8 mouse cellular contexts compared by ENCODE assay signal in the genomic region with DNA sequence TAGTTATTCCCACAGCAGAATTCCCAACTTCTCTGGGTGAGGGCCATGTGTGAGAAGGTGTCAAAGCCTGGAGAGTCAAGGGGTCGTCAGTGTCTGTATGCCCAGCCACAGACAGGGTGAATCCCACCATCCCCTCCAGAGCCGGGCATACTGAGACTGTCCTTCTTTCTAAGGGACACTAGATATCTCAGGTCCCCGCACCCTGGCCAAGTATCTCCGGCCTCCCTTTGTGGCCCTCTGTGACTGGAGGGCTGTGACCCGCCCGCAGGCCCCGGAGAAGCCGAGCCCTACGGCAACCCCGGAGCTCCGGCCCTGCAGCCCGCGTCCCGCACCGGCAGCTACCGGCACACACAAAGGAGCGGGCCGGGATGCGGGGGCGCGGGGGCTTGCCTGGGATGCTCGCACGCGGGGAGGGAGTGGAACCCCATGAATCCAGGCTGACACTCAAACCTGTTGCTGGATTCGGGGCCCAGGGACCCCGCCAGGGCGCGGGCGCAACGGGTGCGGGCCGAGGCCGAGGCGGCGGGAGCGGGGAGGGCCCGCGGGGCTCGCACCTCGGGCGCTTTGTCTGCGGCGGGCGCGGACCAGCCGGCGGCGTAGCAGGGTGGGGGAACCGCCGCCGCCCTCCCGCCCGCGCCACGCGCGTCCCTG. TPM values are rescaled to one million over a fixed set of nuclear protein-coding genes. Genes with fewer than 3 reads are reported as not detected.
A peak's percentile ranks its signal among the peaks of the same experiment; 100 is the strongest.
DNase-seq lines count a peak whose midpoint lies in the region; ATAC-seq and TF ChIP-seq lines count a peak whose summit lies in the region.

No protein-coding gene starts in this region.

- no peak for TF ChIP-seq CTCF in bone marrow, adult 2 months (IDR thresholded peaks at IDR 0.05; ENCODE audit: control insufficient read depth, insufficient read depth, low read length)

- peaks cover 9% of the 10 kb centered on the region for H3K4me1 ChIP-seq in megakaryocyte, embryonic 14.5 days
- no peaks in the 10 kb centered on the region; the same call in 1 of the 2 replicates for H3K4me1 ChIP-seq in bone marrow, adult 2 months (ENCODE audit: control insufficient read depth, insufficient read depth, low read length)
- no peaks in the 10 kb centered on the region for H3K4me1 ChIP-seq in embryonic facial prominence, embryonic 11.5 days (ENCODE audit: control insufficient read depth, insufficient read depth, low read length)
- H3K4me1 ChIP-seq in hindbrain, embryonic 14.5 days (replicated peaks; ENCODE audit: control insufficient read depth, insufficient read depth, low read length): peaks cover 20% of the 10 kb centered on the region

- peak; percentile 24 for DNase-seq in embryonic facial prominence, embryonic 11.5 days (ENCODE audit: low spot score)
- DNase-seq in hindbrain, embryonic 14.5 days (ENCODE audit: low spot score): peak; percentile 35
- DNase-seq in lung, postnatal 10 days: peak; percentile 32
- peak; percentile 59 for DNase-seq in right cerebral cortex, postnatal 14 days
- DNase-seq in natural killer cell, adult 2 months (ENCODE audit: low spot score in 2 of 2): no peak

- H3K9ac ChIP-seq in embryonic facial prominence, embryonic 11.5 days (replicated peaks; ENCODE audit: low read length): peak overlapping the region; percentile 93
- H3K9ac ChIP-seq in hindbrain, embryonic 14.5 days: peak overlapping the region; percentile 100

- ATAC-seq in megakaryocyte, adult 5-6 weeks (ENCODE audit: poor library complexity, severe bottlenecking): no peak; the same call in 1 of the 2 replicates
- peak; percentile 56 for ATAC-seq in embryonic facial prominence, embryonic 11.5 days (replicated peaks; ENCODE audit: insufficient number of reproducible peaks, low FRiP score, low TSS enrichment, low read depth)
- peak; percentile 72 for ATAC-seq in hindbrain, embryonic 14.5 days (ENCODE audit: low FRiP score)

- peaks cover 26% of the 10 kb centered on the region for H3K27me3 ChIP-seq in megakaryocyte, embryonic 14.5 days (replicated peaks)
- no peaks in the 10 kb centered on the region for H3K27me3 ChIP-seq in embryonic facial prominence, embryonic 11.5 days (ENCODE audit: control insufficient read depth, insufficient read depth, low read length)
- H3K27me3 ChIP-seq in hindbrain, embryonic 14.5 days (ENCODE audit: control insufficient read depth, insufficient read depth, low read length): no peaks in the 10 kb centered on the region

- no peaks in the 10 kb centered on the region for H3K36me3 ChIP-seq in megakaryocyte, embryonic 14.5 days (replicated peaks; ENCODE audit: low read length)
- no peaks in the 10 kb centered on the region for H3K36me3 ChIP-seq in embryonic facial prominence, embryonic 11.5 days (replicated peaks; ENCODE audit: control insufficient read depth, insufficient read depth, low read depth, low read length)
- H3K36me3 ChIP-seq in hindbrain, embryonic 14.5 days (replicated peaks; ENCODE audit: control insufficient read depth, insufficient read depth): no peaks in the 10 kb centered on the region

- H3K9me3 ChIP-seq in megakaryocyte, embryonic 14.5 days: no peaks in the 10 kb centered on the region
- no peaks in the 10 kb centered on the region for H3K9me3 ChIP-seq in embryonic facial prominence, embryonic 11.5 days (replicated peaks; ENCODE audit: control insufficient read depth, low read length)
- no peaks in the 10 kb centered on the region for H3K9me3 ChIP-seq in hindbrain, embryonic 14.5 days (ENCODE audit: control insufficient read depth, low read length)

- H3K27ac ChIP-seq in bone marrow, adult 2 months (ENCODE audit: control insufficient read depth, insufficient read depth, low read depth, low read length, poor library complexity): no peak overlapping the region; the same call in 1 of the 2 replicates
- H3K27ac ChIP-seq in embryonic facial prominence, embryonic 11.5 days (replicated peaks; ENCODE audit: low read depth, low read length): peak overlapping the region; percentile 42
- peak overlapping the region; percentile 93 for H3K27ac ChIP-seq in hindbrain, embryonic 14.5 days

- no peak for TF ChIP-seq POLR2A in bone marrow, adult 2 months (IDR thresholded peaks at IDR 0.05; ENCODE audit: borderline replicate concordance, control insufficient read depth, low read depth, low read length)

- peak overlapping the region; percentile 60 for H3K4me2 ChIP-seq in embryonic facial prominence, embryonic 11.5 days (ENCODE audit: low read depth, low read length)
- peak overlapping the region; percentile 76 for H3K4me2 ChIP-seq in hindbrain, embryonic 14.5 days (replicated peaks)

- WGBS in bone marrow, adult 2 months: 9% methylated on average over 57 of the region's 57 CpGs
- WGBS in embryonic facial prominence, embryonic 11.5 days: 1% methylated on average over 36 of the region's 57 CpGs
- WGBS in hindbrain, embryonic 14.5 days: under 1% methylated on average over 41 of the region's 57 CpGs

- H3K4me3 ChIP-seq in megakaryocyte, embryonic 14.5 days (replicated peaks): peak overlapping the region; percentile 89
- peak overlapping the region; percentile 22 for H3K4me3 ChIP-seq in bone marrow, adult 2 months (replicated peaks; ENCODE audit: control insufficient read depth, low read depth, low read length)
- peak overlapping the region; percentile 79 for H3K4me3 ChIP-seq in embryonic facial prominence, embryonic 11.5 days (ENCODE audit: low read depth, low read length)
- peak overlapping the region; percentile 96 for H3K4me3 ChIP-seq in hindbrain, embryonic 14.5 days (replicated peaks; ENCODE audit: low read length)

RNA-seq across cellular contexts. Expression of gene Sestd1, which starts 0.4 kb away (rescaled TPM):
- 0.04 TPM in 1 of 2 replicates, not detected in the other for polyA plus RNA-seq in megakaryocyte, embryonic 14.5 days (2012; ENCODE audit: insufficient read depth, low replicate concordance)
- 13.9 and 15.8 TPM in 2 replicates for total RNA-seq in megakaryocyte, adult 5-6 weeks (2015)
- 21.1 and 25.6 TPM in 2 replicates for total RNA-seq in megakaryocyte, adult 5-6 weeks (2017)
- polyA plus RNA-seq in bone marrow, adult 2 months (2011; ENCODE audit: insufficient read depth, insufficient read length, low replicate concordance, missing spikeins): 0.47 and 2.7 TPM in 2 replicates
- 24.3 and 26.7 TPM in 2 replicates for polyA plus RNA-seq in embryonic facial prominence, embryonic 11.5 days (2014; fragmentation: Nextera tagmentation; extraction: Ambion mirVana)
- polyA plus RNA-seq in hindbrain, embryonic 14.5 days (2014; fragmentation: Nextera tagmentation; extraction: Ambion mirVana): 48.8 and 51.7 TPM in 2 replicates

Comparison
In these comparisons a context has a peak if more than half of its experiments do, and no peak if none do; other contexts are left out.
1. H3K4me3 ChIP-seq: peak in every context shown above with its lines; median percentile 96 in hindbrain, embryonic 14.5 days; 89 in megakaryocyte, embryonic 14.5 days; 79 in embryonic facial prominence, embryonic 11.5 days; 22 in bone marrow, adult 2 months.
2. DNase-seq: peak in embryonic facial prominence, embryonic 11.5 days (single experiment), hindbrain, embryonic 14.5 days (single experiment), lung, postnatal 10 days (single experiment) and right cerebral cortex, postnatal 14 days (single experiment); none in natural killer cell, adult 2 months (0 of 2).